ENCODE assay signal across 8 mouse cellular contexts in genomic region chr3:133092274-133092853, GRCm38 (mm10). TPM values are rescaled to one million over a fixed set of nuclear protein-coding genes. Genes with fewer than 3 reads are reported as not detected.
A peak's percentile ranks its signal among the peaks of the same experiment; 100 is the strongest.
DNase-seq lines count a peak whose midpoint lies in the region; ATAC-seq lines count a peak whose summit lies in the region.

No protein-coding gene starts in this region.

- H3K27ac ChIP-seq in kidney, embryonic 14.5 days (ENCODE audit: low read depth, low read length): peak overlapping the region; percentile 97
- peak overlapping the region; percentile 98 for H3K27ac ChIP-seq in midbrain, embryonic 14.5 days (replicated peaks; ENCODE audit: low read depth, low read length)

- H3K9ac ChIP-seq in kidney, embryonic 14.5 days (ENCODE audit: low read depth, low read length): peak overlapping the region; percentile 96
- peak overlapping the region; percentile 93 for H3K9ac ChIP-seq in midbrain, embryonic 14.5 days (replicated peaks; ENCODE audit: low read length)

- peak overlapping the region; percentile 54 for H3K4me2 ChIP-seq in kidney, embryonic 14.5 days (replicated peaks; ENCODE audit: low read depth, low read length)
- peak overlapping the region; percentile 62 for H3K4me2 ChIP-seq in midbrain, embryonic 14.5 days (ENCODE audit: low read length)

- H3K27me3 ChIP-seq in kidney, embryonic 14.5 days (ENCODE audit: control insufficient read depth, insufficient read depth, low read length): no peaks in the 10 kb centered on the region
- H3K27me3 ChIP-seq in midbrain, embryonic 14.5 days (ENCODE audit: control insufficient read depth, insufficient read depth, low read length): no peaks in the 10 kb centered on the region

- peak overlapping the region; percentile 68 for H3K4me3 ChIP-seq in kidney, embryonic 14.5 days (ENCODE audit: low read length)
- H3K4me3 ChIP-seq in midbrain, embryonic 14.5 days (replicated peaks; ENCODE audit: low read depth, low read length): peak overlapping the region; percentile 95

- H3K4me1 ChIP-seq in kidney, embryonic 14.5 days (ENCODE audit: control insufficient read depth, insufficient read depth, low read length): peaks cover 14% of the 10 kb centered on the region; the same call in 1 of the 2 replicates
- peaks cover 15% of the 10 kb centered on the region for H3K4me1 ChIP-seq in midbrain, embryonic 14.5 days (ENCODE audit: control insufficient read depth, insufficient read depth, low read length)

- intact Hi-C loops in gastrocnemius, postnatal 36 days (cut with DNase I): loop anchor here (5.0 to 10.0 kb wide), 2 partner anchors 182 to 345 kb away; no protein-coding TSS in a partner anchor

- no peak for DNase-seq in kidney, postnatal 25 days
- peak; percentile 26 for DNase-seq in hindlimb bud, embryonic 11.5 days (ENCODE audit: extremely low spot score, low read depth, low spot score)
- DNase-seq in midbrain, embryonic 14.5 days: no peak
- no peak for DNase-seq in left cerebral cortex, adult 8-10 months (ENCODE audit: low spot score in 2 of 2)
- no peak for DNase-seq in gastrocnemius, postnatal 36 days
- DNase-seq in testis, postnatal 10 days (ENCODE audit: low spot score): no peak

- under 1% methylated on average over 7 of the region's 7 CpGs for WGBS in kidney, embryonic 14.5 days
- WGBS in midbrain, embryonic 14.5 days: 0% methylated on average over 7 of the region's 7 CpGs

- H3K9me3 ChIP-seq in kidney, embryonic 14.5 days (ENCODE audit: control insufficient read depth, low read length): no peaks in the 10 kb centered on the region
- H3K9me3 ChIP-seq in midbrain, embryonic 14.5 days (ENCODE audit: control insufficient read depth, low read length): no peaks in the 10 kb centered on the region

- peaks cover 4% of the 10 kb centered on the region; the same call in 1 of the 2 replicates for H3K36me3 ChIP-seq in kidney, embryonic 14.5 days (ENCODE audit: control insufficient read depth, insufficient read depth, low read length)
- H3K36me3 ChIP-seq in midbrain, embryonic 14.5 days (ENCODE audit: control insufficient read depth, insufficient read depth, low read length): peaks cover 8% of the 10 kb centered on the region; the same call in 1 of the 2 replicates

- no peak for ATAC-seq in kidney, embryonic 14.5 days (ENCODE audit: low FRiP score, low TSS enrichment)
- ATAC-seq in common myeloid progenitor, adult 5-6 weeks (replicated peaks; ENCODE audit: low read depth, poor library complexity, severe bottlenecking): peak; percentile 2
- no peak for ATAC-seq in midbrain, embryonic 14.5 days (ENCODE audit: low FRiP score, low TSS enrichment)

RNA-seq across cellular contexts. Expression of gene Gstcd, which starts 0.5 kb away (rescaled TPM):
- 9.6 and 12.5 TPM in 2 replicates for polyA plus RNA-seq in kidney, embryonic 14.5 days (2014; fragmentation: Nextera tagmentation; extraction: Ambion mirVana)
- 19.1 and 21.4 TPM in 2 replicates for total RNA-seq in common myeloid progenitor, adult 5-6 weeks (2017)
- 4.9 and 6.0 TPM in 2 replicates for polyA plus RNA-seq in midbrain, embryonic 14.5 days (2014; fragmentation: Nextera tagmentation; extraction: Ambion mirVana)
- 10 to 100 TPM in 3 of 4 experiments, 1 to 10 TPM in 1; 9.8 to 12.9 (median 11.4) TPM for total RNA-seq in left cerebral cortex, adult 8-10 months (2022)
- total RNA-seq in gastrocnemius, postnatal 36 days (2021): 1 to 10 TPM; 2.1 to 2.6 TPM

RNA-seq across cellular contexts. Expression of gene Ints12, which starts 0.7 kb away (rescaled TPM):
- polyA plus RNA-seq in kidney, embryonic 14.5 days (2014; fragmentation: Nextera tagmentation; extraction: Ambion mirVana): 20.7 and 27.1 TPM in 2 replicates
- 14.4 and 14.8 TPM in 2 replicates for total RNA-seq in common myeloid progenitor, adult 5-6 weeks (2017)
- 17.9 and 21.4 TPM in 2 replicates for polyA plus RNA-seq in midbrain, embryonic 14.5 days (2014; fragmentation: Nextera tagmentation; extraction: Ambion mirVana)
- total RNA-seq in left cerebral cortex, adult 8-10 months (2022): 10 to 100 TPM in 3 of 4 experiments, 1 to 10 TPM in 1; 9.6 to 14.5 (median 12.9) TPM
- 1 to 10 TPM; 6.6 to 7.4 TPM for total RNA-seq in gastrocnemius, postnatal 36 days (2021)
